Mouse (Mus musculus): ENCODE data around the gene Fam72a. TPM values are rescaled to one million over a fixed set of nuclear protein-coding genes. Genes with fewer than 3 reads are reported as not detected.

Gene Fam72a
- polyA plus RNA-seq, 1 experiment from 2014 or later, result 2.7 TPM

GRCm38 (mm10) chr1:131528081-131528507 is 391 bp downstream of the Fam72a start:
- H3K27me3 ChIP-seq (ENCODE audit: insufficient read depth, low read length), result no peaks in the 10 kb centered on the region
- TF ChIP-seq CTCF (IDR thresholded peaks at IDR 0.05; ENCODE audit: low read depth), result no peak
- H3K9me3 ChIP-seq (ENCODE audit: low read depth, low read length), result no peaks in the 10 kb centered on the region
- peak overlapping the region; percentile 68 for H3K4me3 ChIP-seq (ENCODE audit: low read depth, low read length)
- H3K4me1 ChIP-seq (ENCODE audit: insufficient read depth), result peaks cover 22% of the 10 kb centered on the region
- under 1% methylated on average over 34 of the region's 34 CpGs for whole genome bisulfite sequencing
- H3K36me3 ChIP-seq (ENCODE audit: insufficient read depth), result no peaks in the 10 kb centered on the region
- ATAC-seq (ENCODE audit: insufficient read depth), result peak; percentile 7
- peak overlapping the region; percentile 63 for H3K9ac ChIP-seq
- peak overlapping the region; percentile 68 for H3K4me2 ChIP-seq
- DNase-seq, result peak; percentile 88
- H3K27ac ChIP-seq (ENCODE audit: low read depth), result peak overlapping the region; percentile 89

DNA sequence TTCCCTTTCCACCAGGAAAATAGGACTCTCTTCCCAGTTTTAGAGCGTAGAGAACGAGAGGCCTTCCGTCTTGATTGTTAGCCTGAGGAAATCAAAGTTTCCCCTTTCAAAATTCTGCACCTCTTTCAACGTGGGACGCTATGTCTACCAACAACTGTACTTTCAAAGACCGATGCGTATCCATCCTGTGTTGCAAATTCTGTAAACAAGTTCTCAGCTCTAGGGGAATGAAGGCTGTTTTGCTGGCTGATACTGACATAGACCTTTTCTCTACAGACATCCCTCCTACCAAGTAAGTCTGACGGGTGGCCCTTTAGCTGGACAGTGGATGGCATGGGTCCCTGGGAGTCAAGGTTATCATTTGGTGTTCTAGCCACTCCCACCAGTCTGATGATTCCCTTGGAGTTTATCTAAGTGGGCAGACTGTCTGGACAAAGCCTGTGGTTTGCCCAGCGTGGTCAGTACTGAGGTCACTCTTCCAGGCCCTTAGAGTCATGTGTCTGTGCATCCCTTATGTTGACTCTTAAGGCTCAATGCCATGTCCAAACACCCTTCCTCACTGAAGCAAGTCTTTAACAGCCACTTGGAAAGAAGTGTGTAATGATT is 961 bp downstream of the Fam72a start:
- WGBS, result 0% methylated on average over 9 of the region's 9 CpGs
- Histone ChIP-seq H3K27me3 (ENCODE audit: insufficient read depth, low read length) (no peaks in the 10 kb centered on the region), H3K36me3 (ENCODE audit: insufficient read depth) (no peaks in the 10 kb centered on the region), H3K27ac (ENCODE audit: low read depth) (peak overlapping the region; percentile 89), H3K9ac (peak overlapping the region; percentile 63), H3K9me3 (ENCODE audit: low read depth, low read length) (no peaks in the 10 kb centered on the region), H3K4me1 (ENCODE audit: insufficient read depth) (peaks cover 17% of the 10 kb centered on the region), H3K4me3 (ENCODE audit: low read depth, low read length) (peak overlapping the region; percentile 68), H3K4me2 (peak overlapping the region; percentile 68)
- peak; percentile 20 for DNase-seq
- no peak for ATAC-seq (ENCODE audit: insufficient read depth)
- TF ChIP-seq CTCF (IDR thresholded peaks at IDR 0.05; ENCODE audit: low read depth), result no peak

DNA sequence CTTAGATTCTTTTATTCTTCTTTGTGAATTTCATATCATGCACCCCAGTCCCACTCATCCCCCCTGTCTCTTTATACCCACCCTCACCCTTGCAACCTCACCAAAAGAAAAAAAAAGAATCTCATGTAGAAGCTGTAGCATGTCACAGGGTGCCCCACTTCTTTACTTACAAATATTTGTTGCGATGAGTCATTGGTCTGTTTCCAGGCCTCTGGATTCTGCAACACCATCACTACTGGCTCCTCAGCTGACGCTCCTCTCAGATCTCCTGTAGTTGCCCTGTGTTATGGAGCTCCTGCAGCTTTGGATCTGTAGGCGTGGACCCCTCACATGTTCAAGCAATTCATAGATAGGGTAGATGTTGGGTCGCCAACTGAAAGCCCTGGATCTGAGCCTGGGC is 12.1 kb downstream of the Fam72a start:
- no peaks in the 10 kb centered on the region for H3K9me3 ChIP-seq (ENCODE audit: low read depth, low read length)
- H3K4me1 ChIP-seq (ENCODE audit: insufficient read depth), result no peaks in the 10 kb centered on the region
- peaks cover 9% of the 10 kb centered on the region; the same call in 1 of the 2 replicates for H3K36me3 ChIP-seq (ENCODE audit: insufficient read depth)
- ATAC-seq (ENCODE audit: insufficient read depth) (no peak), DNase-seq (no peak)
- H3K27me3 ChIP-seq (ENCODE audit: insufficient read depth, low read length), result no peaks in the 10 kb centered on the region
- no peak overlapping the region for H3K4me3 ChIP-seq (ENCODE audit: low read depth, low read length)
- WGBS, result 89% methylated on average over 4 of the region's 4 CpGs
- H3K4me2 ChIP-seq, result no peak overlapping the region
- no peak overlapping the region for H3K27ac ChIP-seq (ENCODE audit: low read depth)
- TF ChIP-seq CTCF (IDR thresholded peaks at IDR 0.05; ENCODE audit: low read depth), result no peak
- no peak overlapping the region for H3K9ac ChIP-seq

GRCm38 (mm10) chr1:131540795-131541194 is 13.1 kb downstream of the Fam72a start:
- Histone ChIP-seq H3K4me1 (ENCODE audit: insufficient read depth) (no peaks in the 10 kb centered on the region), H3K4me3 (ENCODE audit: low read depth, low read length) (no peak overlapping the region), H3K9ac (no peak overlapping the region), H3K9me3 (ENCODE audit: low read depth, low read length) (no peaks in the 10 kb centered on the region), H3K4me2 (no peak overlapping the region), H3K27ac (ENCODE audit: low read depth) (no peak overlapping the region), H3K36me3 (ENCODE audit: insufficient read depth) (peaks cover 9% of the 10 kb centered on the region; the same call in 1 of the 2 replicates), H3K27me3 (ENCODE audit: insufficient read depth, low read length) (no peaks in the 10 kb centered on the region)
- DNase-seq, result no peak
- WGBS, result 69% methylated on average over 5 of the region's 5 CpGs
- no peak for ATAC-seq (ENCODE audit: insufficient read depth)
- no peak for TF ChIP-seq CTCF (IDR thresholded peaks at IDR 0.05; ENCODE audit: low read depth)

DNA sequence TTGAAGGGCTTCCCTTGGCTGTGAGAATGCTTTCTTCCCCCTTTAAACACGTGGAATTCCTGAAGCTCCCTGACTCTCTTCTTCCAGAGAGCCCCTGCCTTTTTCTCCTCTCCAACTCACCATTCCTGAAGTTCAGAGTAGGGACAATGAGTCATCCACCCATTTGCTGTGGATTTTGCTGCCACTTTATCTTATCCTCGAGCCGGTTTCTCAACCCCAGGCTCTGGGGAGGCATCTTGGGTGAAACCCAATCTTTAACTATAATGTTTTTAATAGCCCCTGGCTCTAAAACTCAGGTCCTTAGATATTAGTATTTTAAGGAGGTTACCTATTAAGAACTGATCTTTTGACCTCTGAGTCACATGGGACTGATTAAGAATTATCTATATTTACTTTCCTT is 13.7 kb downstream of the Fam72a start:
- peaks cover 9% of the 10 kb centered on the region; the same call in 1 of the 2 replicates for H3K36me3 ChIP-seq (ENCODE audit: insufficient read depth)

DNA sequence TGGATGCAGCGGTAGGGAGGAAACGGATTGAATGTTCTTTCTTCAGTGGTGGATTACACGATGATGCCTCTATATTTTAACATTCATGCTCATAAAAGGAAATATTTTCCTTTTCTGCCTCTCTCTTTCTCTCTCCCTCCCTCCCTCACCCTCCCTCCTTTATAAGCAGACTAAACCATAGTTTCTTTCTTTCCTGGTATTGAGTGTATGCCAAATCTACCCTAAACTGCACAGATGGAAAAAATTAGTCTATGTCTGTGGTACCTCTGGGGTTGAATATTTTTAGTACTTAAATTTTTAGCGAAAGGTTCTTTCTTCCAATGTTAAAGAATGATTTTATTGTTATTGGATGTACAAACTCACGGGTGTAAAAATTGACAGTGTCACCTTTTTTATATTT is 14.2 kb downstream of the Fam72a start:
- H3K9ac ChIP-seq, result no peak overlapping the region
- H3K27me3 ChIP-seq (ENCODE audit: insufficient read depth, low read length), result no peaks in the 10 kb centered on the region
- WGBS, result 87% methylated on average over 5 of the region's 5 CpGs
- peaks cover 7% of the 10 kb centered on the region; the same call in 1 of the 2 replicates for H3K36me3 ChIP-seq (ENCODE audit: insufficient read depth)
- no peaks in the 10 kb centered on the region for H3K9me3 ChIP-seq (ENCODE audit: low read depth, low read length)
- TF ChIP-seq CTCF (IDR thresholded peaks at IDR 0.05; ENCODE audit: low read depth), result no peak
- no peak overlapping the region for H3K4me3 ChIP-seq (ENCODE audit: low read depth, low read length)
- no peak overlapping the region for H3K4me2 ChIP-seq
- DNase-seq, result no peak
- ATAC-seq (ENCODE audit: insufficient read depth), result no peak
- H3K4me1 ChIP-seq (ENCODE audit: insufficient read depth), result no peaks in the 10 kb centered on the region
- no peak overlapping the region for H3K27ac ChIP-seq (ENCODE audit: low read depth)

More for the DNA sequence above, 13.7 kb downstream of the Fam72a start:
- Histone ChIP-seq H3K9me3 (ENCODE audit: low read depth, low read length) (no peaks in the 10 kb centered on the region), H3K4me2 (no peak overlapping the region), H3K4me1 (ENCODE audit: insufficient read depth) (no peaks in the 10 kb centered on the region), H3K4me3 (ENCODE audit: low read depth, low read length) (no peak overlapping the region), H3K9ac (no peak overlapping the region), H3K27ac (ENCODE audit: low read depth) (no peak overlapping the region), H3K27me3 (ENCODE audit: insufficient read depth, low read length) (no peaks in the 10 kb centered on the region)
- DNase-seq (no peak), ATAC-seq (ENCODE audit: insufficient read depth) (no peak)
- 52% methylated on average over 3 of the region's 3 CpGs for WGBS
- TF ChIP-seq CTCF (IDR thresholded peaks at IDR 0.05; ENCODE audit: low read depth), result no peak

DNA sequence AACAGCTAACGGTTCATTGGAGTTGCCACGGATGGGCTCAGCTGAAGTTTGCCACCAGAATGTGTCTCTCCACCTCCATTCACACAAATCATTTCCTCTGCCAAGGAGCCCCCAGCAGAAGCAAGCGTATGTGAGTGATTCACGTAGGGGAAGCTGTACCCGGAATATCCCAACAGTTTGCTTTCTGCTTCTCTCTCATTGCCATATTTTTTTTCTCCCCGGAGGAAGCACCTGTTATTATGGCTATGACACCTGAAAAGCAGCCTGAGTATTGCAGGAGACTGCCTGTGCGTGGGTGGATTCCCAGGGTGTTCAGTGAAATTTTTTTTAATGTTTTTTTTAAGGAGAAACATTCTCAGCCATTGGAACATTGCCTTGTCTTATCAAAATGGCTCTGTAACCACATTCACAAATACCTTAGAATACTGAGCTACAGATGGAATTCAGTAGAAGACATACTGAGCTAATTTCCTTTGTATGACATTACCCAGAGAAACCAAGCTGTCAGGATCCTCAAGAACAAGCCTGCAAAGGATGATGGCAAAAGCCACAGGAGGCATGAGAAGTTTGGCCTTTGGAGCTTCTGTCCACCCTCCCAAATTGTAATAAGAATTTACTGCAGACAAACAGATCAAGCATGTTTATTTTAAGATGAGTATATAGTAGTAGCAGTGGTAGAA is 16.3 kb downstream of the Fam72a start:
- Histone ChIP-seq H3K4me3 (ENCODE audit: low read depth, low read length) (no peak overlapping the region), H3K27ac (ENCODE audit: low read depth) (no peak overlapping the region), H3K27me3 (ENCODE audit: insufficient read depth, low read length) (no peaks in the 10 kb centered on the region), H3K36me3 (ENCODE audit: insufficient read depth) (no peaks in the 10 kb centered on the region), H3K4me2 (no peak overlapping the region), H3K9ac (no peak overlapping the region), H3K9me3 (ENCODE audit: low read depth, low read length) (no peaks in the 10 kb centered on the region), H3K4me1 (ENCODE audit: insufficient read depth) (no peaks in the 10 kb centered on the region)
- WGBS, result 77% methylated on average over 7 of the region's 7 CpGs
- TF ChIP-seq CTCF (IDR thresholded peaks at IDR 0.05; ENCODE audit: low read depth), result no peak
- ATAC-seq (ENCODE audit: insufficient read depth), result no peak
- DNase-seq, result no peak
